ENCODE assay signal across 10 mouse cellular contexts in genomic region chr5:140795176-140795575, GRCm38 (mm10). TPM values are rescaled to one million over a fixed set of nuclear protein-coding genes. Genes with fewer than 3 reads are reported as not detected.
A peak's percentile ranks its signal among the peaks of the same experiment; 100 is the strongest.
DNase-seq lines count a peak whose midpoint lies in the region; ATAC-seq and TF ChIP-seq lines count a peak whose summit lies in the region.
"Had no signal": no experiment of that assay in that cellular context is flagged by ENCODE, and none has a peak within 500 bp of the region (broad histone marks: within the 10 kb centered on the region; RNA-seq: fewer than 3 reads in every experiment).

No protein-coding gene starts in this region.

- peak overlapping the region; percentile 45 for H3K27ac ChIP-seq in hindbrain, embryonic 13.5 days
- H3K27ac ChIP-seq in liver, embryonic 16.5 days (ENCODE audit: low read length), result peak overlapping the region; percentile 74
- no peak overlapping the region; the same call in 1 of the 2 replicates for H3K27ac ChIP-seq in left cerebral cortex, adult 2 months
- H3K27ac ChIP-seq: kidney, postnatal 0 days had no signal

- intact Hi-C loops in left cerebral cortex, adult 2 months (cut with DNase I), result no loop called here

- H3K9me3 ChIP-seq in hindbrain, embryonic 13.5 days, result no peaks in the 10 kb centered on the region
- no peaks in the 10 kb centered on the region for H3K9me3 ChIP-seq in liver, embryonic 16.5 days (replicated peaks; ENCODE audit: control insufficient read depth, low read length)

- H3K9ac ChIP-seq in hindbrain, embryonic 13.5 days, result no peak overlapping the region
- H3K9ac ChIP-seq in liver, embryonic 16.5 days (ENCODE audit: low read depth, low read length), result no peak overlapping the region

- H3K36me3 ChIP-seq in hindbrain, embryonic 13.5 days, result no peaks in the 10 kb centered on the region
- no peaks in the 10 kb centered on the region for H3K36me3 ChIP-seq in liver, embryonic 16.5 days (ENCODE audit: control insufficient read depth, insufficient read depth)

- no peak for ATAC-seq in hindbrain, embryonic 13.5 days (ENCODE audit: low FRiP score)
- peak; percentile 79 for ATAC-seq in liver, embryonic 16.5 days (ENCODE audit: low read depth)
- no peak for ATAC-seq in monocyte, adult 5-6 weeks (replicated peaks; ENCODE audit: insufficient number of reproducible peaks, low FRiP score, low TSS enrichment, poor library complexity, severe bottlenecking)

- DNase-seq in heart, adult 18-20 months, result peak; percentile 60 to 73
- no peak for DNase-seq in heart, adult 8-10 months (ENCODE audit: low spot score)
- peak; percentile 65 for DNase-seq in c-Kit-positive CD71-positive TER-119-negative erythroid progenitor cells, embryonic 14.5 days (ENCODE audit: low read depth)
- DNase-seq in left cerebral cortex, adult 2 months (ENCODE audit: extremely low spot score in 1 of 2, low spot score in 2 of 2), result no peak
- DNase-seq in spleen, postnatal 14 days (ENCODE audit: low spot score in 2 of 2), result no peak
- DNase-seq: B cell, adult 2 months had no signal

- TF ChIP-seq CTCF in left cerebral cortex, adult 2 months (IDR thresholded peaks at IDR 0.05), result no peak

- H3K4me1 ChIP-seq in hindbrain, embryonic 13.5 days (replicated peaks), result peaks cover 78% of the 10 kb centered on the region
- peaks cover 67% of the 10 kb centered on the region for H3K4me1 ChIP-seq in liver, embryonic 16.5 days (ENCODE audit: control insufficient read depth, low read depth, low read length)

- no peak overlapping the region for H3K4me2 ChIP-seq in hindbrain, embryonic 13.5 days
- H3K4me2 ChIP-seq in liver, embryonic 16.5 days (ENCODE audit: low read depth, low read length), result no peak overlapping the region

- no peaks in the 10 kb centered on the region for H3K27me3 ChIP-seq in hindbrain, embryonic 13.5 days
- H3K27me3 ChIP-seq in liver, embryonic 16.5 days (ENCODE audit: control insufficient read depth, insufficient read depth, low read depth, low read length), result no peaks in the 10 kb centered on the region

- H3K4me3 ChIP-seq in hindbrain, embryonic 13.5 days, result no peak overlapping the region
- H3K4me3 ChIP-seq in liver, embryonic 16.5 days (ENCODE audit: low read depth, low read length), result no peak overlapping the region
- no peak overlapping the region for H3K4me3 ChIP-seq in left cerebral cortex, adult 2 months

- WGBS in hindbrain, embryonic 13.5 days, result 54% methylated on average over 2 of the region's 2 CpGs
- WGBS in liver, embryonic 16.5 days (ENCODE audit: insufficient replicate concordance), result 8% methylated on average over 2 of the region's 2 CpGs

RNA-seq across cellular contexts. Expression of gene Gna12, which starts 35.1 kb away (rescaled TPM):
- total RNA-seq in heart, adult 18-20 months (2021), result 100 to 1,000 TPM; 126 to 130 TPM
- total RNA-seq in heart, adult 8-10 months (2022), result 100 to 1,000 TPM; 124 to 170 (median 134) TPM
- polyA plus RNA-seq in hindbrain, embryonic 13.5 days (2015; fragmentation: Nextera tagmentation; extraction: Ambion mirVana), result 11.9 and 12.1 TPM in 2 replicates
- 1.9 and 2.4 TPM in 2 replicates for polyA plus RNA-seq in liver, embryonic 16.5 days (2015; fragmentation: Nextera tagmentation; extraction: Ambion mirVana)
- total RNA-seq in monocyte, adult 5-6 weeks (2017), result 10.1 to 11.7 TPM (median 10.6 TPM) in 3 replicates
- total RNA-seq in left cerebral cortex, adult 2 months (2021), result 10 to 100 TPM; 62.2 to 67.6 TPM

Comparison
In these comparisons a context has a peak if more than half of its experiments do, and no peak if none do; other contexts are left out.
1. DNase-seq: peak in heart, adult 18-20 months (2 of 2) and c-Kit-positive CD71-positive TER-119-negative erythroid progenitor cells, embryonic 14.5 days (single experiment); none in heart, adult 8-10 months (single experiment), left cerebral cortex, adult 2 months (0 of 2) and spleen, postnatal 14 days (0 of 2).